Mouse (Mus musculus) kidney, adult 2 months (tissue): ENCODE data around the gene Dhx37.

Experiments used
- CTCF ChIP-seq: fragments of 200-500 bp; conservative IDR thresholded peaks from 2 replicates; pipeline ENCODE4 v1.5.1; 2011; ENCODE audit warnings: low read depth, mild to moderate bottlenecking, control low read depth, low read length, moderate library complexity, mixed read lengths; ENCODE audit not compliant: insufficient read depth, insufficient read length
- POLR2A ChIP-seq: fragments of 200-500 bp; IDR thresholded peaks from one replicate; pipeline ENCODE4 v1.6.1; 2011; ENCODE audit warnings: low read depth, low read length, control low read depth

- TF ChIP-seq CTCF (no peak), POLR2A (no peak)
These were observed 28.2 kb downstream of the Dhx37 start for GRCm38 (mm10) chr5:125405546-125406248.
